Mouse (Mus musculus) heart, postnatal 0 days (tissue): Measurements from ENCODE around the gene Glcci1.

Experiments
- CTCF ChIP-seq: IDR thresholded peaks from 2 replicates; pipeline ENCODE4 v1.5.1; 2016; ENCODE audit warnings: antibody characterized with exemption, control low read depth, low read depth
- EP300 ChIP-seq: IDR thresholded peaks from 2 replicates; pipeline ENCODE4 v1.6.1; 2016; ENCODE audit warnings: antibody characterized with exemption, low read depth

DNA sequence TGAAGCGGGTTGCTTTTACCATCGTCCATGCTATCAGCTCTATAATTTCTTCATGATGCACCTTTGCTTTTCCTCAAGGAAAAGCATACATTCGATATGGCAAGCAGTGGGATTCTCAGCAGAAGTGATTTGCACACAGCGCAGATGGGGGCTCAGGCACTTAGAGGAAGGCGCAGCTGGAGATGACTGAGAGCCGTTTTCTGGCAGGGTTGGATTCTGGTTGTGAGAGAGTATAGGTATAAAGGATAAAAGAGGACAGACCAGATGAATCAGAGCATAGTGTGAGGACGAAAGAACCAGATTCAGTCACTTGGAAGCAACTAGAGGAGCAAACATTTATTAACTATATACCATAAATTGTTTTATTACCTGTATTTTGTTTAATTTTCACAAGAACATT is 36.4 kb downstream of the Glcci1 start:
- TF ChIP-seq EP300: no peak
- no peak for TF ChIP-seq CTCF
